Mouse (Mus musculus): Measurements from ENCODE around the gene Il4ra.

Il4ra gene

DNA sequence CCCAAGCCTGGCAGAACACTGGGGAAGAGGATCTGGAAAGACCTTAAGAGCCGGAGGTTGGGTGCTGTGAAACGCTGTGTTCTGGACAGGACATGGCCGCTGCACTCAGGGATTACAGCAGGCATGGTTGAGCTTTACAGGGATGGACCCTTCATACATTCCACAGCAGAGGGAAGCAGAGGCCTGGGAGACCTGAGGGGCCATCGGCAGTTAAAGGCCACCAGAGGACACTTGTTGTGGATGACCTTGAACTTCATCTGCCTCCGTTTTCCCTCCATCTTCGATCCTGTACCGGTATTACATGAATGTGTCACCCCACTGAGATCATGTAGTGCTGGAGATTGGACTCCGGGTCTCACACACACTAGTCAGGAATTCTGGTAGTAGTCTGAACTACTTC, 2.0 kb upstream of the Il4ra start:
- DNase-seq (ENCODE audit: low spot score), result no peak

DNA sequence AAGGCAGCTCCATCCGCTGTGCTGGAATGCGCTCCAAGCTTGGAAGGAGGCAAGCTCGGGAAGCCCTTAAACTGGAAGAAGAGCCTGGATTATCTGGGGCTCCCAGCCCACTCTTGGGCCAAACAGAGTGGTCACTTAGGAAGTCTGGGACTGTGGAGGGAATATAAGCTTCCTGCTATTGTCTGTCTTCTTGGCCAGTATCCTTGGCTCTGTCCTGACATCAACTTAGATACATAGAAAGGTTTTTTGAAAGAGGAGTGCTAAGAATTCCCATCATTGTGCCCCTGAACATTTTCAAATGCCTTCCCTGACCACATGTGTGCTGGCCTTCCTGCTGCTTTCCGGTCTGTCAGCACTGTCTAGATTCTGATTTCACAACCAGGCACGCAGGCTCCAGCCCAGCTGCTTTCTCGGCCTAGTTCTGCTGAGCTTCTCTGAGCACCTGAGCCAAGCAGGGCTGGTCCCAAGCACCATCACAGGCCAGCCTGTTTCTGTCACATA, 989 bp upstream of the Il4ra start:
- DNase-seq (ENCODE audit: low spot score), result no peak

DNA sequence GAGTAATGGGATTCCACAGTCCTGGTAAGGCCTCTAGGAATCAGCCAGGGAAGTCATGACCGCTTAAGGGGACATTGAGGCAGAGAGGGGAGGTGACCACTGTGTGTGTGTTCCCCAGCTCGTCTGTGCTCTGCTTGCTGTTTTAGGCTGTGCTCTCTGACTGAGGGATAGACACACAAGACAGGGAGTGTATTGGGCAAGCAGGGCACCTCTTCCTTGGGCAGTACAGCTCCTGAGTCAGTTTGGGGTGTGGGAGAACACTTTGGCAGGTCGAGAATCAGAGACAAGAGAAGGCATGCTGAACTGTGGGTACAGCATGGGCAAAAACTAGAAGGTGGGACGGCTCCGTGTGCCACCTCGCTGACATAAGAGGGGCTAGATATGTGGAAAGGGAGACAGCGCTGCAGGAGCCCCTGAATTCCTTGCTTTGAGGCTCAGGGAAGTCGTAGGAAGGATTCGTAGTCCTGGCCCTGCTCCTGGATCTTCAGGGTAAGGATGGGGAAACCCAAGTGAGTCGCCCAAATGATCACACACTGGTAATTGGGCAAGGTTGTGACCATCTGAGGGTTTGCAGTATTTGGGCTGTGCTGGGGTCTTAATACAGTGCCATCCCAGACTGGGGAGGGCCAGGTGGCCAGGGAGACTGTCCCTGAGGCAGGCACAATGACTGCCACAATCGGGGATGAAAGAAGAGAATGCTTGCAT, 1.1 kb downstream of the Il4ra start:
- no peak for DNase-seq (ENCODE audit: low spot score)

DNA sequence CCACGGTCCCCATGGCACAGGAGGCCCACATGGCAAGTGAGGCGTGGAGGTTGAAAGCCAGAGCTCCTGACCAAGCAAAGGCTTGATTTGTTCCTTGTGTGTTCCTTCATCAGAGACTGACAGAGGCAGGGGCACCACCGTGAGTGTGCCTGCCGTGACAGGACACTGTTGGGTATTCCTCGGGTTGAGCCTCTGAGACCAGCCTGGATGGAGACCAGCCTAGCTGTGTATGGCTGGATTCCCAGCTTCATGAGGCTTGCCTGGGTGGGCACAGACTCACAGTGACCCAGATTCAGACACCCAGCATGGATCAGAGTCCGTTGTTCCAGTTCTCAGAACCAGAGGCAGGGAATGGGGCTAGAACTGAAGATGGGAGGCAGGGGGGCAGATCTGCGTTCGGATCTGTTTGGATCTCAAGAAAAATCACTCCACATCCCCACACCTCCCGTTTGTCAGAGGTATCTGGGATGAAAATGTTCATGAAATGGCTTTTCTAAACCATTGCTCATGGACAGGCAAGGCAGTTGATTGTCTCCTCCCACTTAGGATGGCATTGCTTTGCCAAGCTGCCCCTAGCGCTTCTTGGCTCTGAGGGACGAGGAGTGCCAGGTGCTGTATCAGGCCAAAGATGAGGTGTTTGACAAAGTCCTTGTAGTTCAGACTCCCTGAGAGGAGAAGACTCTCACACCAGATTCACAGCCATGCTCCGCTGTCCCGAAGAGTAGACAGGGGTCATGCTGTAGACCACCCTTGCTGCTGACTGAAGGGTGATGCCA, 1.9 kb downstream of the Il4ra start:
- DNase-seq (ENCODE audit: low spot score), result no peak

DNA sequence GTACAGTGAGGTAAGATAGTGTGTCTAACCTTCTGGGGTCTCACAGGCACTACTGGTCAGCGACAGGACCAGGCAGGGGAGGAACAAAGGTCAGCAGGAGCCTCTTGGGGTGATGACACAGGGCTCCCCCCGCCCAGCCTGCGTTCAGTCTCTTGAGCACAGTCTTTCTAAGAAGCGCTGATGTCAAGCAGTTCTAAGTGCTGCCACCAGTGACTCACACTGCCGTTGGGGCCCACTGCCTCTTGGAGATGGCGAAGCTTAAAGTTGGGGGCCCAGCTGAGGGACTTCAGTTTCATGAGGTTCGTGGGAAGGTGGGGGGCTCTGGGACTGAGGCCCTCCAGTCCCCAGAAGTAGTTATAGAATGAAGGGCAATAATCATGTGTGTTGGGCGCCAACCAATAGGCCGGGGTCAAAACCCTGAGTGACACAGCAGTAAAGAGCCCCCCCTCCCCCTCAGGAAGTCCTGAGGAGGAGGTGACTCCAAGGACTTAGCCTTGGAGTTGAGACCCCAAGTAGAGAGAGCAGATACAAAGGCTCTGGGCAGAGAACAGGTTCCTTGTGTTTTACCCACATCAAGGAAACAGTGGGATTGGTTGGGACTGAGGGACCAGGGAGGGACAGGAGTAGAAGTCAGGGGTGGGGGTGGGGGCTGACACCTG, 2.7 kb downstream of the Il4ra start:
- DNase-seq (ENCODE audit: low spot score), result no peak

DNA sequence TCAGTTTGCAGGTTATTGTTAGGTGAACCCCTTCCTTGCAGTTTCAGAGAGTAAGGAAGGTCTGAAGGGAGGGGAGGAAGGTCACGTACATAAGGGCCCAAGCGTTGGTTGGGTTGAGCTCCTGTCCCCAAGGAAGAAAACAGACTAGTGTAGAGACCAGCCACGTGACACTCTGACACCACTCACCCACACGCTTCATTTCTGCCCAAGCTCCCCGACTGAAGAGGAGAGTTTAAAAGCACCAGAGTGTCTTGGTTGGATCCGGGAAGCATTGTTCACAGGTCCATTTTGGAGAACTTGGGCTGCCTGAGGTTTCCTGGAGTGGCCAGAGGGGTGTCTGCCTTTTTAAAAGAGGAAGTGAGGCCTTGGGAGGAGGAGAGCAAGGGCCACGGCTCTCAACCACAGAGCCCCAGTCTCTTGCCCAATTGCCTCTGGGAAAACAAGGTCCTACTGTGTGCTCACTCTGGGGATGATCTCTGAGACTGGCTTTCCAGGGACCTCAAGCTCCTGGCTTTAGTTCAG, 3.5 kb downstream of the Il4ra start:
- DNase-seq (ENCODE audit: low spot score), result no peak

DNA sequence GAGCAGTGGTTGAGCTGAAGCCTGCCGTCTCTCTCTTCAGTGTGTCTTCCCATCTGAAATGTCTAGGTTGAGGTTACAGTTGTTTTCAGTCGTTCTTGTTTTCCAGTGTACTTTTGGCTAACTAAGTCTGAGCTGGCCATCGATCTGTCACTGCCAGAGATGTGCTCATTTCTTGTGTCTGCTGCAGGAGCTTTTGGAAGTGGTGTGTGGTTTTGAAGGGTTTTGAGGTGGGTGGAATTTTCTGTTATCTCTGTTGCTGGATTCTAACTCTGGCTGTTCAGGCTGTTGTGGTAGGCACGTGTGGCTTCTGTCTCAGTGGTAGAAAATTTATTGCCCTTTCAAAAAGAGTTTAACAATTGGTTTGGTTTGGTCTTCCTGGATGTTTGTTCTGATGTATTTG, 4.2 kb downstream of the Il4ra start:
- no peak for DNase-seq (ENCODE audit: low spot score)

DNA sequence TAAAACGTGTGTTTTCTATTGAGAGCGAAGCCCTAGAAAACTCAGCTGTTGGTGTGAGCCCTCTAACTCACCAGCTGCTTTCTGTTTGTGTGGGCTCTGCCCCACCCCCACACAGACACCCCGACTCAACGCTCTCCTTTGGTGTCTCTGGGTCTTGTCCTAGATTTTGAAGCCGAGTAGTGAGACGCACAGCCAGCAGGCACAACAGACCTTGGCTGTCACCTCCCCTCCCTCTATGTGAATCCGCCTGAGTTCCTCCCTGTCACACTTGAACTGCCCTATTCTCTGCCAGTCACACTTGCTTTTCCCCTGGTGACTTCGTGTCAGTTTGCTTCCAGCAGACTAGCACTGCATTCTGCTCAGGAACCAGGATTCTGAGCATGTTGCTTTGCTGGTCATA, 4.9 kb downstream of the Il4ra start:
- DNase-seq (ENCODE audit: low spot score), result no peak

DNA sequence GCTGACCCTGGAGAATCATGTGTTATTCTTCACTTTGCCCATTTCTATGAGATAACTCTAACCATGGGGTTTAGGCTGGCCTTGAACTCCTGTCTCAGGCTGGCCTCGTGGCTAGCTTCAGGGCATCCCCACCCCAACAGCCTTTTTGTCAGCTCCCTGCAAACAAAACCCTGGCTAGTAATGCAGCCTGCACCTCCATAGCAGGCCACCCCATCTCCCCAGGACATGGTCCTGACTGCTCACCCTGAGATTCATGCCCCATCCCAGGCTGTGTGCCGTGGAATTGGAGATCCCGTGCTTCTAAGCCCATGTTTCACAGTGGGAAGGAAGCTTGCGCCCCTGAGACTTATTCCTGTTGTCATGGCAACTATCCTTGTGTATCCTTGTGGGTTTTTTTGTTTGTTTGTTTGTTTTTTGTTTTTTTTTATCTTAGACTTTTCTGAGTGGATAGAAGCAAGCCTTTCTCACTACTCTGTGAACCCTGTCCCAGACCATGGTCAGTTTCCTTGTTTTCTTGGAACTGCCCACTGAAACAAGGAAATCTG, 6.6 kb downstream of the Il4ra start:
- DNase-seq (ENCODE audit: low spot score), result no peak

DNA sequence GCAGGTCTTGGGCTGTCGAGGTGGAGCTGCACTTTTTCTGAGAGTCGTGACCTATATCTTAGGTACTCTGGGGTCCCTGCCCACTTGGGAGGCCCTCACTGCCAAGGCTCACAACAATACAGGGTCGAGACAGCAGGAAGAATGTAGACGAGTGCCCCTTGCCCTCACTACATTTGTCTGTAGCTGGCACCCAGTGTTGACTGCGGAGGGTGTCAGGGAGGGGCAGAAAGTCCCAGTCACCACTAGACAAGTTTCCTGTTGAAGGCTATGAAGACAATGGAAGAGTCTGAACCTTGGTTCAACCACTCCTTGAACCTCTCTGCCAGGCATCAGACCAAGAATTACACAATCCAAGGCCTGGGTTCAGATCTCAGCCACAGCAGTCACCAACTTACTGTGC, 7.1 kb downstream of the Il4ra start:
- DNase-seq (ENCODE audit: low spot score), result no peak

DNA sequence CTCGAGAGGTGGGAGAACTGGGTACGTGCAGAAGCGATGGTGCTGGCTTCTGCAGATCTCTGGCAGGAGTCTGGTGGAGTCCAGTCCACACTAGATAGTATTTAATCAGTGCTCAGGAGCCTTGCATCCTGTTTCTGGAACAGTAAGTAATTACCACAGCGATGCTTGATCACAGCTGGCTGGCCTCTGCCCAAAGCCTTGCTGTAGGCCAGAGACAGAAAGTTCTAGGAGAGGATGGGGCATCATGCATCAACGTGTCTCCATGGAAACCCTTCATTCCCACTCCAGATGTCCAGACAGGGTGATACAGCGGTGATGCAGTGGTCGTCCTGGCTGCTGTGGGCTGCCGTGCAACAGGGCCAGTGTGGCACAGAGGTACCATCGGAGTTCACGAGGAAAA, 7.6 kb downstream of the Il4ra start:
- no peak for DNase-seq (ENCODE audit: low spot score)

DNA sequence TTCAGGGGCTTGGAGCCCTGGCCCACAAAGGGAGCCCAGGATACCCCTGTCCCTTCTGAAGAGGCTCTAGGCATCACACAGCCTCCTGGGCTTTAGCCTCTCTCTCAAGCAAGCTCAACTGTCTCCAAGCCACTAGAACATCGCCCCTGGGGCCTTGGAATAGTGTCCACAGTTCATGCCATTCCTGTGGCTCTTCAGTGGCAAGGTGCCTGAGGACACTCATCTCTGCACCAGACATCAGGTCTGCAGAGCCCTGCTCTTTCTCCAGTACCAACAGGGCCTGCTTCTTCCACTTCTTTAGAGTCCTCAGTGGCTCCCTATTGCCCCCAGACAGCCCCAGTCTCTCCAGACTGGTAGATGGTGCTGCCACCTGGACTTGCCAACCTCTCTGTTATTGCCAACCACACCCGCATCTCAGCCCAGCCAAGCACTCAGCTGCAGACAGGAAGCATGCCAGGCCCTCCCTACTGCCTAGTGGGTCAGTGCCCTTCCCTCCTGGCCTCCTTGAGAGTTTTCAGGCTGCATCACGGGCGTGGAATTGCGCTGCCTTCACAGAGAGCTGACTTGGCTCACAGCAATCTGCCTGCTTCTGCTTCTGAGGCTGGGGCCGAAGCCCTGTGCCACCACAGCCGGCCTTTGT, 8.3 kb downstream of the Il4ra start:
- no peak for DNase-seq (ENCODE audit: low spot score)

DNA sequence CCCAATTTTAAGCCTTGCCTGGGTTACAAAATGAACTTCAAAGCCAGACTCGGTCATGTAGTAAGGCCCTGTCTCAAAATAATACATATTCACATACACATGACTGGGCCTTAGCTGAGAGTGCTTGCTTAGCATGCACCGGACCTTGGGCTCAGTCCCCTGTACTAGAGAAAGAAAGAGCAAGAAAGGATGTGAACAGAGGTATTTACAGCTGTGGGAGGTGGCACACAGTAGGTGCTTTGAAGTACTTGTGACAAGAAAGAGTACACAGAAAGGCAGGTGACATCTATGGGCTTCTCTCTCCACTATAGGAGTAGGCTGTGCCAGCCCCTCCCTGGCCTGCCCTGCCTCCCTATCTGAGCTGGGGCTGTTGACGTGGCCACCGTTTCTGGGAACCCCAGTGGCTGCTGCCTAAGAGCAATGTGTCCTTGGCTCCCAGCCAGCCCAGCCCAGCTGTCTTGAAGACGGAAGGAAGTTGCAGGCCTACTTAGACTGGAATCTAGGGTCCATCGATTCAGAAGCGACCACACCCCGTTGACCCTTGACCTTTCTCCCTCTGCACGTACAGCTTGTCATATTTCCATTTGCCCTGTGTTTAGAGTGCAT, 9.3 kb downstream of the Il4ra start:
- DNase-seq (ENCODE audit: low spot score), result peak; percentile 22

DNA sequence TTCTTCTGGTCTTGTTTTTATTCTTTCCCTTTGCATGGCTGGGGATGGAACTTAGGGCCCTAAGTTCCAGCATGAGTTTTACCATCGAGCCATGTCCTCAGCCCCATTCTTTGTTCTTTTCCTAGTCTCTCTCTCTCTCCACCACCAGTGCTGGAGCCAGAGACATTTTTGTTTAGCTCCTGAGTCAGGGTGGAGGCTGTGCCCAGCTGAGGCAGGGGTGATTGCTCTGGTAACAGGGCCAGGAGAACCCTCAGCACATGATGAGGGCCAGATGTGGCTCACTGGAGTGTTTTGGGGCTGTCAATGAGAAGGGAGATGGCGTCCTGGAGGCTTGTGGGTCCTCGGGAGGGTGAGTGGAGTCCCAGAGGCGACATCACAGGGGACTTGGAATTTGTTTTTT, 10.5 kb downstream of the Il4ra start:
- no peak for DNase-seq (ENCODE audit: low spot score)

DNA sequence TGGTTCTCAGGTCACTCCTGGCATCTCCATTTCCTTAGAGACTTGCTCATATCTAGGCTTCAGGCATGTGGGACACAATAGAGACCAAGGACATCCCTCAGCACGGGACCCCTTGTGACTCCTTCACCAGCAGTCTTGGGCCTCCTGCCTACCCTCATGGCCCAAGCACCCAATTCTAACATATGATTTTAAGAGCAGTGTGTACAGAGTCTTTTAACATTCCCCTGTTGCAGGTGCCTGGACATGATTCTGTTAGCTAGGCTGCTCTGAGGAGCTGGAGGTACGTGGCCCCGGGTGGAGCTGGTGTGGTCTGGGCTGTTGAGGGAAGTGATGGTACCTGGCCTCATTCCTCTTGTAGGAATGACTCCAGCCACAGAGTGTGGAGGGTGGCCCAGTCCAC, 11.2 kb downstream of the Il4ra start:
- no peak for DNase-seq (ENCODE audit: low spot score)

DNA sequence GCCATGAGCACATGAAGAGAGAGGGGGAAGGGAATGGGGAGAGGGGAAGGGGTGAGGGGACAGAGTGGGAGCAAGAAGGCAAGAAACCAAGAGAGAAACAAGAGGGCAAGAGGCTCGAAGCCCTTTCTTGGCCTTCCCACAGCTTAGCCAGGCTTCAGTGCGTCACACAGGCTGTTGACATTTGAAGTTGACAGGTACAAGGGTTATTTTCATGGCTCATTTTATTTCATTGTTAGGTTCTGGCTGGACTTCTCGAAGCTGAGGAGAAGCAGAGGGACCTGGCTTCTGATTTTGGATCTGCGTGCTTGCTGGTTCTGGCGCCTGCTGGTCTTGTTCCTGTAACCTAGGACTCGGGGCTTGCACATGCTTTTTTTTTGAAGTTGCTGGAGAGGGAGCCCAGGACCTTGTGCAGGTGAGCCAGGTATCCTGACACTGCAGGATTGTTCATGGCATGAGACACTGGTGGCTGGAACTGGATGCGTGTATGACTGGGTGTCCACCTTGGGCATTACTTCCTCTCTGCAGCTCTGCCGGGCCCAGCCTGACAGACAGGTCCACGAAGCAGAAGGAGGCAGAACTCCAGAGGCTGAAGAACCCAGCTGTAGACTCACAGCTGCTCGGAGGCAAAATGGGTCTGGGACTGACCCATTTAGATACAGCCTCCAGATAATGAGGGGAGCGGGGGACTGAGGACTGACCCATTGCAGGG, 12.6 kb downstream of the Il4ra start:
- no peak for DNase-seq (ENCODE audit: low spot score)

DNA sequence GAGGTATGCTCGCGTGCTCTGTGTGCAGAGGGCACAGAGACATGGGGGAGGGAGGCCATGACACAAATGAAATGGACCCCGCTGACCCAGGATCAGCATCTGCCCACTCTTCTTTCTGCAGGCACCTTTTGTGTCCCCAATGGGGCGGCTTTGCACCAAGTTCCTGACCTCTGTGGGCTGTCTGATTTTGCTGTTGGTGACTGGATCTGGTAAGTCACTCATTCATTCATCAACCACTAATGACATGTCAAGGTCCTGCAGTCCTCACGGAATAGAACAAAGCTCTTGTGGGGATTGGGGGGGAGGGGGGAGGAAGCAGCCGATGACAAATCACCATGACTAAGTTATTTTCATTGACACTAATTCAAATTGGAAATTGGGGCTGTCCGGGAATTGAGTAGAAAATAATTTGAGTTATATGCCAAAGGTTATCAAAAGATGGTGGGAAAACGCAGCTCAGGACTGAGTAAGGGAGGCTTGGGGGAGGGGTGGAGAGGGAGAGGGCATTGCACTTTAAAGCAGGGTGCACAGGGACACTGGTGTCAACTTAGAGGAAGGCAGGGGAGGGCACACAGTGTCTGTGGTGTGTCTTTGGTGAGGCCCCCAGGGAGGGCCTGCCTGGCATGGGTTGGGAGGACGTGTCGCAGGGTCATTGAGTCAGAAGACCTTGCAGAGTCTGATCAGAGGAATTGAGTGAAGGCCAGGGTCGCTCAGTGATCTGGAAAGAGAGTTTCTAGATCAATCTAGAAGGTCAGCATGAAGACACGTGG, 13.8 kb downstream of the Il4ra start:
- peak; percentile 50 for DNase-seq (ENCODE audit: low spot score)

DNA sequence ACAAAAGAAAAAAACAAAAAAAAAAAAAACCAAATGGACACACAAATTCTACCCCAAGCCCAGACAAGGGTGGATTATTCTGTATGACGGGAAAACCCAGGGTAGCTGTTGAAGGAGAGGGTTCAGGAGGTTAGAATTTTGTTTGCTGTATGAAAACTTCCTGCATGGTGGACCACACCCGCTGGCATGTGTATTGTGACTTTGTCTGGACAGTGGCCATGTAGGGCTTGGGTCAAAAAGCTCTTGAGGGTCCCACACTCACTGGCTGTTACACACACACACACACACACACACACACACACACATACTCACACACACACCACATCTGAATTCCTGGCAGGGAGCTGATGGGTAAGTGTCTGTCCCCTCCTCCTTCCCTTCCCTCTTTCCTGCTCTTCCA, 14.5 kb downstream of the Il4ra start:
- no peak for DNase-seq (ENCODE audit: low spot score)

DNA sequence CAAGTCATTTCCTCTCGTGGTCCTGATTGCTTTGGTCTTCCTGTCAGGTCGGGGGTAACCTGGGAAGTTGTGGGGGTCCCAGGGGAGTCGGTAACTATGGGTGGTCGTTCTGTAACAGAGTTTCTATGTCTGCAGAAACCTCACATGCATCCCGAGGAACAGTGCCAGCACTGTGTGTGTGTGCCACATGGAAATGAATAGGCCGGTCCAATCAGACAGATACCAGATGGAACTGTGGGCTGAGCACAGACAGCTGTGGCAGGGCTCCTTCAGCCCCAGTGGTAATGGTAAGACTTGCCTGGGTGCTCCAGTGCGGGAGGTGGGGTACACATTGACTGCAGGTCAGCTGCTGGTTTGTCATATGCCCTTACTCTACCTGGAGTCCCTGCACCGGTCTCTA, 17.0 kb downstream of the Il4ra start:
- no peak for DNase-seq (ENCODE audit: low spot score)

DNA sequence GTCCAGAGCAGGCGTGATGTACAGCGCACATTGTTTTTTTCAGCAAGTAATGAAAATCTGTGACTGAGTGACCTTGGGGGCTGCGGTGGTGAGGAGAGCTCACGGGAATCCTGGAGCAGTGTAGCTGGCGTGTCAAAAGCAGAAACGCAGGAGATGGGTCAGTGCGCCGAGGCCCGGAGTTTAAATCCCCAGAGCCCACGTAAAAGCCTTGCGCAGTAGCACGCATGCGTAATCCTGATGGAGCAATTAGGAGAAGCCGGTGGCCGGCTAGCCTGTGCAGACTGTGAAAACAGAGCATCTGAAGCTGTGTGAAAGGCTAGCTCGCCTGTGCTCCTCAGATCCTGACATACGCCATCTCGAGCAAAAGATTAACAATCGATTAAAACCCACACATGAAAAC, 20.0 kb downstream of the Il4ra start:
- no peak for DNase-seq (ENCODE audit: low spot score)
